Mouse (Mus musculus): ENCODE measurements around the gene Ngdn. TPM values are rescaled to one million over a fixed set of nuclear protein-coding genes. Genes with fewer than 3 reads are reported as not detected.

Ngdn gene
- total and polyA plus RNA-seq, 3 experiments, result 140 to 148 TPM; not detected in 1

- TF ChIP-seq JUND (IDR thresholded peaks at IDR 0.05; ENCODE audit: low read depth, low read length), result no peak
- H3K79me2 ChIP-seq (ENCODE audit: control insufficient read depth, insufficient read depth, low read length, poor library complexity), result no peaks in the 10 kb centered on the region
- no peak overlapping the region for H3K9ac ChIP-seq (ENCODE audit: control insufficient read depth, low read depth, low read length, poor library complexity, severe bottlenecking)
- no peak overlapping the region for H3K27ac ChIP-seq (ENCODE audit: control insufficient read depth, low read depth, low read length)
- no peaks in the 10 kb centered on the region for H3K9me3 ChIP-seq (replicated peaks; ENCODE audit: insufficient read depth, low read length)
- H3K36me3 ChIP-seq (ENCODE audit: control insufficient read depth in 1 of 2, insufficient read depth in 2 of 2, low read length in 2 of 2), result no peaks in the 10 kb centered on the region
- no peaks in the 10 kb centered on the region for H3K27me3 ChIP-seq (ENCODE audit: control insufficient read depth in 1 of 2, insufficient read depth in 2 of 2, low read length in 2 of 2)
- H3K4me1 ChIP-seq (ENCODE audit: control insufficient read depth in 1 of 2, insufficient read depth in 2 of 2, low read length in 2 of 2), result no peaks in the 10 kb centered on the region; a peak in 1 of 4 replicates
- DNase-seq (ENCODE audit: low read depth, low spot score), result no peak
- H3K4me3 ChIP-seq (ENCODE audit: control insufficient read depth in 1 of 2, insufficient read depth in 1 of 2, low read depth in 2 of 2, low read length in 2 of 2), result no peak overlapping the region
Observed at GRCm38 (mm10) chr14:55053708-55054190, 38.5 kb downstream of the Ngdn start.

DNA sequence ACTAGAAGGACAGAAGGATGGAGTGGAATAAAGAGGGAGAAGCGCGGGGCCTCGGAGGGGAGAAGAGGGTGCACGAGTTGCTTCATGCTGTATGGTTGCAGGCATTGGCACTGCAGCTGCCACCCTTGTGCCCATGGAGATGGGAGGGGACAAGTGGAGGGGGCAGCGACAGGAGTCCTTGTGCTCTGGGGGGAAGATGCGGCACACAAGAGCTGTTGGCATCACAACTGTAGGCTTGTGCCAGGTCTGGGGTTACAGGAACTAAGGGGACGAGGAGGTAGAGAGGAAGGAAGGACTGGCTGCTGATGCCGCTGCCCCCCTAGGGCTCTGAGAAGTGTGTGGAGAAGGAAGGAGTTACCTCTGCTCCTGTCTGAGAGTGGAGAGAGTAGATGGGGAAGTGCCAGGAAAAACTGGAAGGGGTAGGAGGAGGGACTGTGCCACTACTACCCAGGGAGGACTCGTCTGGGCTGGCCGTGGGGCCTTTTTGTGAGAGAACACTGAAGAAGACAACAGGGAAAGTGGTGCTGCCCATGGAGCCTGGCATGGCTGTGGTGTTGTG, 39.0 kb downstream of the Ngdn start:
- no peak overlapping the region for H3K9ac ChIP-seq (ENCODE audit: control insufficient read depth, low read depth, low read length, poor library complexity, severe bottlenecking)
- no peak for DNase-seq (ENCODE audit: low read depth, low spot score)
- H3K27ac ChIP-seq (ENCODE audit: control insufficient read depth, low read depth, low read length), result no peak overlapping the region
- H3K4me1 ChIP-seq (ENCODE audit: control insufficient read depth in 1 of 2, insufficient read depth in 2 of 2, low read length in 2 of 2), result no peaks in the 10 kb centered on the region; a peak in 1 of 4 replicates
- H3K9me3 ChIP-seq (replicated peaks; ENCODE audit: insufficient read depth, low read length), result no peaks in the 10 kb centered on the region
- no peak for TF ChIP-seq ZKSCAN1 (IDR thresholded peaks at IDR 0.05; ENCODE audit: low read depth, low read length)
- no peak for TF ChIP-seq TBP (IDR thresholded peaks at IDR 0.05; ENCODE audit: low read depth, low read length)
- no peak for TF ChIP-seq UBTF (IDR thresholded peaks at IDR 0.05; ENCODE audit: borderline replicate concordance, insufficient read depth, low read depth, low read length)
- no peak for TF ChIP-seq JUND (IDR thresholded peaks at IDR 0.05; ENCODE audit: low read depth, low read length)
- no peak for TF ChIP-seq MAX (IDR thresholded peaks at IDR 0.05; ENCODE audit: low read length)
- TF ChIP-seq CHD1 (IDR thresholded peaks at IDR 0.05; ENCODE audit: low read depth, low read length), result no peak
- TF ChIP-seq MYC (IDR thresholded peaks at IDR 0.05; ENCODE audit: low read depth, low read length), result no peak
- no peaks in the 10 kb centered on the region for H3K79me2 ChIP-seq (ENCODE audit: control insufficient read depth, insufficient read depth, low read length, poor library complexity)
- H3K27me3 ChIP-seq (ENCODE audit: control insufficient read depth in 1 of 2, insufficient read depth in 2 of 2, low read length in 2 of 2), result no peaks in the 10 kb centered on the region
- H3K36me3 ChIP-seq (ENCODE audit: control insufficient read depth in 1 of 2, insufficient read depth in 2 of 2, low read length in 2 of 2), result 0 out of 4 replicates have a peak, but pooled peaks cover 0 to 3% of the 10 kb centered on the region in 2 experiments
- H3K4me3 ChIP-seq (ENCODE audit: control insufficient read depth in 1 of 2, insufficient read depth in 1 of 2, low read depth in 2 of 2, low read length in 2 of 2), result no peak overlapping the region

DNA sequence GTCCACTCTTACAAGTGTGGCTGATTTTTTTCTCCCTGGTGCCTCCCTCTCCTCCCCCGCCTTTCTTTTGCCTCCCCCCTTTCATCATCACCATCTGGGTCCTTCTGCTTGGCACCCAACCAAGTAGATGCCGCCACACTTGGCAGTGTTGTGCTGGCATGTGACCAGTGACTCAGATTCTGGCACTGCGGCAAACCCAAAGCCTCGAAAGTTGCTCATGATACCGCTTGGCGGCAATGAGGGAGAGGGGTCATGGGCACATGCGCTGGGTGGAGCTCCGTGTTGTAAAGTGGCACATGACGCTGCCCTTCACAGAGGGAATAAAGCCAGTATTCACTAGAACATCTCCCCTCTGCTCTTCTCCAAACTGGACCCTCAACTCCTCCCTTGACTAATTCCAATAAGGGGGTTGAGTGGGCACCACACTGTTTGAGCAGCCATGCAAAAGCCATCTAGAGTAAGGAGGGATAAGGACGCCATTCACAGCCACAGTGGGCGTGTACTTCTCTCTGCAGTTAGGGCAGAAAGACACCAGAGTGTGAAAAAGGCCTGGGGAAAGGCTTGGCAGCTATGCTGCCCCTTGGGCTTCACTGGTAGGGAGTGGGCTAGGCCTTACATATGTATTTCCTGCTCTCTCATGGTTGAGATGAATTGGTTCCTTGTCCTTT, 40.0 kb downstream of the Ngdn start:
- H3K36me3 ChIP-seq (ENCODE audit: control insufficient read depth in 1 of 2, insufficient read depth in 2 of 2, low read length in 2 of 2), result 0 out of 4 replicates have a peak, but pooled peaks cover 0 to 3% of the 10 kb centered on the region in 2 experiments
- no peak overlapping the region for H3K9ac ChIP-seq (ENCODE audit: control insufficient read depth, low read depth, low read length, poor library complexity, severe bottlenecking)
- H3K4me3 ChIP-seq (ENCODE audit: control insufficient read depth in 1 of 2, insufficient read depth in 1 of 2, low read depth in 2 of 2, low read length in 2 of 2), result no peak overlapping the region
- H3K27me3 ChIP-seq (ENCODE audit: control insufficient read depth in 1 of 2, insufficient read depth in 2 of 2, low read length in 2 of 2), result no peaks in the 10 kb centered on the region
- no peak overlapping the region for H3K27ac ChIP-seq (ENCODE audit: control insufficient read depth, low read depth, low read length)
- DNase-seq (ENCODE audit: low read depth, low spot score), result no peak
- H3K79me2 ChIP-seq (ENCODE audit: control insufficient read depth, insufficient read depth, low read length, poor library complexity), result no peaks in the 10 kb centered on the region
- TF ChIP-seq USF1 (IDR thresholded peaks at IDR 0.05; ENCODE audit: low read depth, low read length), result peak; percentile 30; the same call in 1 of the 2 replicates
- TF ChIP-seq POLR2AphosphoS5 (IDR thresholded peaks at IDR 0.05; ENCODE audit: borderline replicate concordance, low read depth, low read length), result no peak
- no peaks in the 10 kb centered on the region; a peak in 1 of 4 replicates for H3K4me1 ChIP-seq (ENCODE audit: control insufficient read depth in 1 of 2, insufficient read depth in 2 of 2, low read length in 2 of 2)
- no peaks in the 10 kb centered on the region for H3K9me3 ChIP-seq (replicated peaks; ENCODE audit: insufficient read depth, low read length)
